Mouse (Mus musculus) thymus, adult 2 months (tissue): ENCODE results near the gene Clec3a.

Source experiments
- CTCF ChIP-seq: fragments of 200-500 bp; IDR thresholded peaks from 2 replicates; pipeline ENCODE4 v1.5.1; 2012; ENCODE audit warnings: mild to moderate bottlenecking, control low read depth, low read length, moderate library complexity, borderline replicate concordance; ENCODE audit not compliant: control insufficient read depth, poor library complexity, insufficient read depth; ENCODE audit errors: extremely low read depth
- POLR2A ChIP-seq: fragments of 200-500 bp; IDR thresholded peaks from 2 replicates; pipeline ENCODE4 v1.6.1; 2012; ENCODE audit warnings: mild to moderate bottlenecking, low read length, control low read depth, moderate library complexity; ENCODE audit not compliant: control insufficient read depth, poor library complexity, insufficient read depth; ENCODE audit errors: extremely low read depth

DNA sequence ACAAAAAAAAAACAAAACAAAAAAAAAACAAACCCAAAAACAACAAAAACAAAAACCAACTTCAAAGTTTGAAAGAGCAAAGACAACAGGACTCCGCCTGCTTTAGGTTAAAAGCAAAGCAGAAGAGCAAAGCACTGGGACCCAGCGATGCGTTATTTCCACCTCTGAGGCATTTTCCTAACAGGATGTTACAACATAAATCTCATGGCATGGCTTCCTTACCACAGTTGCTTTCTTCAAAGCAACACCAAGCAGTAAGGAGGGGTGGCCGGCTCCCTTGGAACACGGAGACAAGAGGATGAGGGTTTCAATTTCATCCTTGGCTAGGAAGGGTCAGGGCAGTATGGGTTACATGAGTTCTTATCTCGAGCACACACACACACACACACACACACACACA is 1.0 kb downstream of the Clec3a start:
- TF ChIP-seq POLR2A (no peak), CTCF (no peak)
